16 mouse cellular contexts compared by ENCODE assay signal in genomic region chr5:91368061-91368565, GRCm38 (mm10). TPM values are rescaled to one million over a fixed set of nuclear protein-coding genes. Genes with fewer than 3 reads are reported as not detected.
DNase-seq lines count a peak whose midpoint lies in the region; ATAC-seq and TF ChIP-seq lines count a peak whose summit lies in the region.
"Had no signal": no experiment of that assay in that cellular context is flagged by ENCODE, and none has a peak within 500 bp of the region (broad histone marks: within the 10 kb centered on the region; RNA-seq: fewer than 3 reads in every experiment).

No protein-coding gene starts in this region.

- H3K36me3 ChIP-seq in limb, embryonic 14.5 days (ENCODE audit: control insufficient read depth, insufficient read depth, low read length): no peaks in the 10 kb centered on the region
- no peaks in the 10 kb centered on the region for H3K36me3 ChIP-seq in limb, embryonic 10.5 days
- H3K36me3 ChIP-seq: G1E had no signal

- no peak overlapping the region for H3K4me2 ChIP-seq in limb, embryonic 14.5 days (replicated peaks; ENCODE audit: low read depth, low read length, severe bottlenecking)

- H3K27ac ChIP-seq in limb, embryonic 14.5 days (replicated peaks; ENCODE audit: low read depth, low read length): no peak overlapping the region
- H3K27ac ChIP-seq in limb, embryonic 10.5 days: no peak overlapping the region
- H3K27ac ChIP-seq: liver, embryonic 14.5 days had no signal

- 0 out of 2 replicates have a peak, but pooled peaks cover 5% of the 10 kb centered on the region for H3K4me1 ChIP-seq in limb, embryonic 14.5 days (ENCODE audit: control insufficient read depth, insufficient read depth, low read length)
- no peaks in the 10 kb centered on the region for H3K4me1 ChIP-seq in limb, embryonic 10.5 days

- TF ChIP-seq POLR2A in limb, embryonic 14.5 days (IDR thresholded peaks at IDR 0.05; ENCODE audit: borderline replicate concordance, extremely low read depth, insufficient read depth, insufficient read length): no peak

- 88% methylated on average over 13 of the region's 13 CpGs for WGBS in limb, embryonic 14.5 days
- 94% methylated on average over 13 of the region's 13 CpGs for WGBS in limb, embryonic 10.5 days

- no peak overlapping the region for H3K9ac ChIP-seq in limb, embryonic 14.5 days (ENCODE audit: low read depth, low read length, severe bottlenecking)
- H3K9ac ChIP-seq: liver, embryonic 14.5 days had no signal

- no peaks in the 10 kb centered on the region for H3K27me3 ChIP-seq in limb, embryonic 14.5 days (ENCODE audit: control insufficient read depth, insufficient read depth, low read length)
- no peaks in the 10 kb centered on the region for H3K27me3 ChIP-seq in limb, embryonic 10.5 days (ENCODE audit: low read depth, poor library complexity, severe bottlenecking)

- no peak for DNase-seq in frontal cortex, adult 2 months (ENCODE audit: extremely low spot score in 1 of 2, low spot score in 1 of 2)
- peak; percentile 15 for DNase-seq in limb, embryonic 14.5 days (ENCODE audit: low spot score)
- DNase-seq in limb, embryonic 10.5 days (ENCODE audit: low spot score): no peak
- peak; percentile 7 for DNase-seq in gastrocnemius, postnatal 25 days
- DNase-seq in layer of hippocampus, postnatal 10 days (ENCODE audit: low spot score in 2 of 2): peak; percentile 41 to 51
- DNase-seq in lung, adult 18-20 months: no peak
- DNase-seq: adrenal gland, adult 2 months; cerebellum, adult 9-11 months; heart, postnatal 10 days; kidney, adult 2 months; kidney, postnatal 36 days; lung, postnatal 14 days had no signal

- H3K9me3 ChIP-seq in limb, embryonic 14.5 days (ENCODE audit: control insufficient read depth, low read length): no peaks in the 10 kb centered on the region
- no peaks in the 10 kb centered on the region for H3K9me3 ChIP-seq in limb, embryonic 10.5 days (replicated peaks)
- H3K9me3 ChIP-seq: G1E had no signal

- ATAC-seq in frontal cortex, adult (ENCODE audit: low TSS enrichment): peak; percentile 38; the same call in 1 of the 2 replicates
- no peak for ATAC-seq in limb, embryonic 14.5 days (ENCODE audit: low FRiP score, low read depth)

- no peak overlapping the region for H3K4me3 ChIP-seq in limb, embryonic 14.5 days (replicated peaks; ENCODE audit: low read length)
- H3K4me3 ChIP-seq in limb, embryonic 10.5 days: no peak overlapping the region

RNA-seq across cellular contexts. Expression of gene Btc, which starts 34.7 kb away (rescaled TPM):
- 0.13 and 0.24 TPM in 2 replicates for polyA plus RNA-seq in frontal cortex, adult 2 months (2012; rRNA removed)
- 2.5 and 3.0 TPM in 2 replicates for polyA plus RNA-seq in limb, embryonic 14.5 days (2012; rRNA removed)
- polyA plus RNA-seq in limb, embryonic 14.5 days (2014; fragmentation: Nextera tagmentation; extraction: Ambion mirVana): 4.9 and 5.5 TPM in 2 replicates
- 0.05 TPM in 2 replicates for polyA plus RNA-seq in limb, embryonic 10.5 days (2016; fragmentation: Nextera tagmentation; extraction: Ambion mirVana)
- total RNA-seq in gastrocnemius, postnatal 25 days (2021): under 1 TPM; 0.13 to 0.51 TPM
- under 1 TPM; 0.45 to 0.71 TPM for total RNA-seq in layer of hippocampus, postnatal 10 days (2021)
- total RNA-seq: monocyte, adult 5-6 weeks had no signal
- polyA plus RNA-seq: G1E had no signal

Comparison
In these comparisons a context has a peak if more than half of its experiments do, and no peak if none do; other contexts are left out.
1. DNase-seq: peak in limb, embryonic 14.5 days (single experiment), gastrocnemius, postnatal 25 days (single experiment) and layer of hippocampus, postnatal 10 days (2 of 2); none in frontal cortex, adult 2 months (0 of 2), limb, embryonic 10.5 days (single experiment) and lung, adult 18-20 months (0 of 2).